Mouse (Mus musculus): ENCODE results near the gene Pikfyve. TPM values are rescaled to one million over a fixed set of nuclear protein-coding genes. Genes with fewer than 3 reads are reported as not detected.
A peak's percentile ranks its signal among the peaks of the same experiment; 100 is the strongest.

Gene Pikfyve
- 1 to 10 TPM; 5.1 to 5.5 TPM for total RNA-seq (2021)
- long read RNA-seq, experiment 1, partial matches to known transcripts = 0 of 3 reads
- long read RNA-seq, experiment 1, other reads (novel, unspliced or antisense) = 3 of 3 reads
- long read RNA-seq, experiment 2, partial matches to known transcripts = 2 of 3 reads
- long read RNA-seq, experiment 2, other reads (novel, unspliced or antisense) = 1 of 3 reads

DNA sequence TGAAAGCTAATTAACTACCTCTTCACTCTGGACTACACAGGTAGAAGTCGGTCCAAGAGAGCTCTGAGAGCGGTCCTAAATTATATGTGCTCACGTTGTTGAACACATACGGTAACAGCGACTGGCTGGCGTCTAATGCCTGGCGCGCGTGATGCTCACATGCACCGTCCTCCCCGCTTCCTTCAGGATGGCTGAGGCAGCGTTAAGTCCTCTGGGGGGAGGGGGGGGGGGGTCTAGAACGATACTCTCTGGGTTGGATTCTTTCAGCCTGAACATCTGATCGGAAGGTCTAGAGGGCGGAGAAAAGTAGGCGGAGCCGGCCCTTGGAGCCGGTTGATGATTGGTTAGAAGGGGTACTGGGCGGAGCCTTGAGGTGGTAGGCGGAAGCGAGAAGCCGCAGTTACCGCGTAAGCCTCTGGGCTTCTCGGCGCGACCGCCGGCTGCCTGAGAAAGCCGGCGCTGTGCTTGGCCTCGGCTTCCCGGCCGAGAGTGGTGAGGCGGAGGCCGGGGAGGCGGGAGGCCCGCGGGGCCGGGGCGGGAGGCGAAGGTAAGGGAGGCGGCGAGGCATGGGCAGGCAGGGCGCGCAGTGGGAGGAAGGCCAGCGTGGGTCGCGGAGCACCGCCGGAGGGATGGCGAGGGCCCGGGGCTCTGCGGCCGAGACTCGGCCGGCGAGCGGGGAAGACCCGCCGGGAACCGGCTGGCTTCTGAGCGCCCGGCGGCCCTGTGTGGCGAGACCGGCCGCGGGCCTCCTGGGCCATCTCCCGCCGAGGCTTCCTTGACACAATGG is at the start of gene Pikfyve, which contains the start of gene Idh1:
TSS of gene Pikfyve (plus strand) at position 397 of the 787 bp plus-strand sequence.
TSS of gene Idh1 (minus strand) at position 214 of the 787 bp plus-strand sequence.
- peak; percentile 98 for DNase-seq (ENCODE audit: low spot score)

DNA sequence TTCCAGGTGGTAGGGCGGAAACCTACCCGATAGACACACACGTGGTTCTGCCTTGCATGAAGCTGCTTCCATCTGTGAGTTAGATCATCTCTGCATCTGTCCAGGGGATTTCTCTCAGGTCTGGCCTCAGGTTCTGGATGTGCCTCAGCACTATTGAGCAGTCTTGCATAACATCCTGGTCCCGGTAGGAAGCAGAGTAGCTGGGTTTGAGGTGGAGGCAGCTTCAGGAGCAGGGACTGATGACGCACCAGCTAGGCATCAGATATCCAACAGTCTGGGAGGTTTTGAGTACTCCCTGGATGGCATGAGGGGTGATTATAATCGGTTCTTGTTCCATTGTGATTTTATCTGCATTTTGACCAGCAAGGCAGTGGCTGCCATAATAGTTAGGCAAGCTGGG is 48.9 kb upstream of the Pikfyve start:
- no peak for DNase-seq (ENCODE audit: low spot score)

DNA sequence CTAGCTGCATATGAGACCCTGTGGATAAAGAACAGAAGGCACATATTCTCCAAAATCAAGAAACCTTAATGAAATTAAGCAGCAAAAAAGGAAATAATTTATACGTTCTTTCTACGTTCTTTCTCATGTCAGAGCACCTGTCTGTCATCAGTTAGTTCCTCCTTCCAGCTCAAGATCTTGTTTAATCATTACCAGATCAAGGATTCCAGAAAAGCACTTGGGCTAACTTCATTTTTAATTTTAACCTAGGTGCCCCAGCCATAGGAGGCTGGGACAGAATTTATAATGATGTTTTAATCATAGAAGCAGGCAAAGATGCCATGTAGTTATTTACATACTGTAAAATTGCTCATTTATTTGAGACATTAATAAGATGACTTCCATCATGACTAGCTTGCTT is 41.7 kb upstream of the Pikfyve start:
- no peak for DNase-seq (ENCODE audit: low spot score)

DNA sequence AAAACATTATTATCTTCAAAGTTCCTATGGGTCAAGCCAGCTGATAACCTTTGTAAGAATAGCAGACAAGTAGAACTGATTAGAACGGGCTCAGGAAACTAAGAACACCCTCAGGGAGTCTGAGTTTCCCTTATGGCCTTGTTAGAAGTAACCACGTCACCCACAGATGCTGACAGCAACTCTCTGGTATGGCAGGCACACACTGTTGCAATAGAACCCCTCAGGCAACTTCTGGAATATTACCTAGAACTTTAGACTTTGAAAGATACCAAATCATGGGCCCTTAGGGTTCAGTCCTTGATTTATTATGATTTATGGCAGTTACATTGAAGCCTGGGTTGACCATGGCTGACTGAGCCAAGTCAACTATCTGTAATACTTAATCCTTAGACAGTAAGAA is 39.9 kb upstream of the Pikfyve start:
- no peak for DNase-seq (ENCODE audit: low spot score)

DNA sequence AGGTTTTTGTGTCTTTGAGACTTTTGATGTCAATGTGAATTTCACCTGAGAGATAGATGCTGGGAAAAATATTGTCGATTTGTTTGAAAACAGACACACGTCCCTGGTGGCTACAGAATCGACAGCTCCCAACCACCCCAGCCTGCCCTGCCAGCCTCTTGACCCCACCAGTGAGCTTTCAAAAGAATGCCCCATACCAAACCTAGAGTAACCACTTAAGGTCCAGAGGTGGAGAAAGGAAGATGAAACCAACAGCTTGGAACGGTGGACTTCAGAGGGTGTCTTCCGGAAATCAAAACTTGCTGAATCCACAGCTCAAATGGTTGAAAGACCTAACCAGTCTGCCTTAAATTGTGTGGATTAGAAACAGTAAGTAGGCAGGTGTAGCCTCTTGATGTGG is 39.2 kb upstream of the Pikfyve start:
- no peak for DNase-seq (ENCODE audit: low spot score)

DNA sequence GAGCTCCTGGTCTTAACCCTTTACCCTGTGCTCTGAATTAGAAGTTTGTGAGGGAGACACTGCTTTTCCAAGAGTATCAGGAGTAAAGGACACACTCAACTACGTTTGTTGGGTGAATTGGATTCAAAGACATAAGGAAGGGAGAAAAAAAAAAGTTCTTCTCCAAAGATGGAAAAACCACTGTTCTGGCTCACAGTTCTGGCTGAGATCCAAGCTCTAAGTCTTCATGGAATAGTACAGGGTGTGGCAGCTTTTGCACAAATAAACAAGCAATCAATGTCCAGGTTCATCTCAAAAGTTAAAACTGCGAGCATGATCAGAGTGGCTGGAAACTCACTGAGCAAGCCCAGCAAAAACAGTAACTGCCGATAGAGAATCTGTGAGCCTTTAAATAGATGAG is 38.5 kb upstream of the Pikfyve start:
- no peak for DNase-seq (ENCODE audit: low spot score)

DNA sequence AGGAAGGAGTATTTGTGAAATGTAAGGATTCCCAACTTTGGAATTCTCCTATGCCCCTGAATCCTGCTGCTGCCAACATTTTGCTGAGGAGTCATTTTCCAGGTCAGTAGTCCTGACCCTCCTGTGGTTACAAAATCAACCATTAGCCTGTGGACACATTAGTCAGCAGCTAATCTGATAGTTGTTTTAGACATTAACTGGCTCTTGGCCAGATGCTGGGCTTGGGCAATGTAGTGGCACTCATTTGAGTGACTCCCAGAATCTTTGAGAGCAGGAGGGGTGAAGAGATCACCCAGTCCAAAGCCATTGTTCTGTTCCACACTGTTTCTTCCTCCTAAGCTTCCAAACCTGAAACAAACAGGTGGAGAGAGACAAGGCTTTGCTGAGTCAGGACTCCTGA is 31.7 kb upstream of the Pikfyve start:
- no peak for DNase-seq (ENCODE audit: low spot score)

DNA sequence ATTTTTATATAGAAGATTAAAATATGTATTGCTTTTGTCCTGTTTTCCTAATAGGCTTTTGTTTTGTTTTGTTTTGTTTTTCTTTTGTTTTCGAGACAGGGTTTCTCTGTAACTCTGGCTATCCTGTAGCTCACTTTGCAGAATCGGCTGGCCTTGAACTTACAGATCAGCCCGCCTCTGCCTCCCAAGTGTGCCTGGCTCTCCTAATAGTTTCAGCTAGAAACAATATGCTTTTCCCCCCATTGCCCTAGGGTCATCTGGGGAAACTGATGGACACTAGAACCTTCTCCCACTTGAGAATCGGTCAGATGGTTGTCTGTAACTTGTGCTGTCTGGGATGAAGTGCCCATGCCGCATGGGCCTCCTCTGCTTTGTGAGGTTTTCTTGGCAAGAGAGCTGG is 30.4 kb upstream of the Pikfyve start:
- DNase-seq (ENCODE audit: low spot score) = no peak

DNA sequence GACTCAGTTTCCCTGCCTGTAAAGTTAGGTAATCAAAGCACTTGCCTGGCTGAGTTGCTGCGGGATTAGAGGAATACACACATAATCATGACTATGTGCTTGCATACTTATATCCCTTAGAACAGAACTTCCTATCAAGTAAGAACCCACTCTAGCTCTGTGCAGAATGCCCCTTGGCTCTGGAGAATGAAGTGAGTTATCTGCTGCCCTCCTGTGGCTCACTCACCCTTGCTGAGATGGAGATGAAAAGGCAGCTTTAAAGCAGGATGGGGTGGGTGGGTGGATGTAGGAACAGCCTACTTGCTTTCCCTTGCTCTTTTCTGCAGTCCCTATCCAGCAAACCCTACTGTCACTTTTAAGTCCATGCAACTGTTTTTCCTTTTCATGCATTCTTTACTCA is 24.3 kb upstream of the Pikfyve start:
- DNase-seq (ENCODE audit: low spot score) = no peak

DNA sequence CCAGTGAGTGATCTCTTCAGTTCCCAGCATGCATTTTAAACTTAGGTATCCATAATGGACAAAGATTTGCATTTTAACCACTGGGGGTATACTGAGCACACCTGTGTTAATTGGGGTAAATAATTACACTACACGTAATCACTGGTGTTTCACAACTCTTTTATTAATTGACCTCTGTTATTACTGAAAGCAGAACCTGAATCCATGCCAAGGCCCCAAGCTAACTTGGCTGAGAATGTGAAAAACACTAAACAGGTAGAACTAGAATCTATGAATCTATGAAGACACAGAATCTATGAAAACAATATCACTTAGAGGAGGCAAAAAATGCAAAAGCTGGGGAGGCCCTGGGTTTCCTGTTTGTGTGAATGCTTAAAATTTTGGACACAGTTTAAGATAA is 19.0 kb upstream of the Pikfyve start:
- no peak for DNase-seq (ENCODE audit: low spot score)

DNA sequence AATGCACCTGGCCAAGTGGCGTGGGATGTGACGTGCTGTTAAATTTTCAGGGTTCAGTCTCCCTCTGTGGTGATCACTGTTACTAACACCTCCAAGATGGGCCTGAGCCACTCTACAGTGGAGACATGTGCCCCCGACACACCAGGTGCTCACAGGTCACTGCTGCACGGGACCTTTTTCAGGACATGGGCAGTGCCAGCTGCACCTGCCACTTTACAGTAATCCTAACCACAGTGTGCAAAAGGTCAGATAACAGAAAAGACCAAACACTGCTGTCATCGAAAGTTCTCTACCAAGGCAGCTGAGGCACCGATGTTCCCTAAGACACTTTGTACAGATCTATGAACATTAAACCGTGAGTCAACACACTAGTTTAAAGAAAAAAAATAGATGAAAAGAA is 16.9 kb upstream of the Pikfyve start:
- DNase-seq (ENCODE audit: low spot score) = no peak

DNA sequence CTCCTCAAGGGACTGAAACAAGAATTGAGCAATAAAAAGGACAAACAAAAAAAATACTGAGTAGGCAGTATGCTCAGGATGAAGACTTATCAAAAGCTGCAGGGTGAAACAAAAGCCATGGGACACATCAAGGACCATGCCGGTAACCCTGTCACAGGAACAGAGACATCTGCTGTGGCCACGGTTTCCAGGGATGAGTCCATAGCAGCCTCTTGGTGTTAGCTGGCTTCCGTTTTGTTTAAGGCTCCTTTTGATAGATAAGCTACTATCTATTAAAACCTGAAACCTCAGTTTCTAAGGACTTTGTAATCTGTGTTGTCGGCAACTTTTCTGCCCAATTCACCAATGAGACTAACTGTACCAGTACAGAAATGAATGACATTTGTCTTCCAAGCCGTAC is 16.5 kb upstream of the Pikfyve start:
- DNase-seq (ENCODE audit: low spot score) = no peak

DNA sequence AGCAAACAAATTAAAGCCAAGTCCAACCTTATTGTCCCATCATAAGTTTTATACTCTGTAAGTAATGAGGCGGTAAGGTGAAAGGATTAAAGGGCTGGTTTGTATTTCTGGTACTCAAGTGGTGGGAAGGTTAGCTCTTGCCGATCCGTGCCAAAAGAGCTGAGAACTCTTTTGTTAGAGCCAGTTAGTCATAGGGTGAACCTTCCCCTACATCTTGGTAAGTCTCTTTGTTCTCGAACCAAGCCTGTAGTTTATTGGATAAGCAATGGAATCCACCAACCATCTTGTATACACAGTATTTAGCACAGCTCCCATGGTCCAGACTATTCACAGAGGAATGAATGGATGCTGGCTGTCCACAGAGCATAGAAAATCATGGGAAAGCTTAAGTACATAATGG is 14.9 kb upstream of the Pikfyve start:
- no peak for DNase-seq (ENCODE audit: low spot score)

DNA sequence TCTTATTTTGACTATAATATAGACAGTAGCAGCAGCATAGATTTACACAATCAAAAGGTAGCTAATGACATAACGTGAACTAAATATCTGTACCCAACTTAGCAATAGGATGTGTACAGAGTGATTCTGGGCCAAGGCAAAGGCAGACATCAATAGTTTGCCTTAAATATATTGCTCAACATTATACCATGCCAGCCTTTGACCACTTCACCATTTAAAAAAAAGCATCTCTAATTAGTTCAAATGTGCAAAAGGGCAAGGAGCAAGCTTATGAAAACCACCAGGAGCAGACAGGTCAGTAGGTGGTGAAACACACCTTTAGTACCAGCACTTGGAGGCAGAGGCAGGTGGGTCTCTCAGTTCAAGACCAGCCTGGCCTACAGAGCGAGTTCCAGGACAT is 12.8 kb upstream of the Pikfyve start:
- DNase-seq (ENCODE audit: low spot score) = no peak

DNA sequence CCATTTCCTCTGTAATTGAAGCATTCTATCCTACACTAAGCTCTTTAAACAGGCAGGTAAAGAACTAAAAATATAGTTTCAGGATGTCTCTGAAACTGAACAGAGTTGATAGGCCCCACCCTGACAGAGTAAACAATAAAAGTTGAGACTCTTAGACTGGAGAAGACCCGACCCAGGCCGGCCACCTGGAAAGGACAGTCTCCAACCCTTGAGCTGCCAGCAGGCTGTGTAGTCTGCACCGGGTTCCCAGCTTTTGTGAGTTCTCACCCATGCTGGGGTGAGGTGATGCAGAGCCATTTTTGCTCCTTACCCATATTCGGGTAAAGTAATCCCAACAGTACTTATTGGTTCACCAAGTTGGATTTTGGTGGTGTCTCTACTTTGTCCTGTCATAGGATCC is 10.3 kb upstream of the Pikfyve start:
- DNase-seq (ENCODE audit: low spot score) = no peak

DNA sequence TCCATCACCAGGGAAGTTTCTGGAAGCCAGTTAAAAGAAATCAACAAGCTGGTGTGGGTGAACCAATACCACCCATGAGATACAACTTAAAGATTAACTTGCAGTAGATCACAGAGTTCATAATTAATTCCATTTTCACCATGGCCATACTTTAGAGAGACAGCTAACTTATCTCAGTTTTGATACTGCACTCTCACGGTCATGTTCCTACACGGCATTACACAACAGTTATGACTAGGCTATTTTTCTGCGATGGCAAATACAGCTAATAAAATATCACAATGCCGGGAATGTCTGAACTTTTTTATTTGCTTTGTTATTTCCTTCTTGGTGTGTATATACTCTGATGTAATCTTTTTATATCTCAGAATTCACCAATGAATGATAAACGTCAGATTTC is 9.6 kb upstream of the Pikfyve start:
- DNase-seq (ENCODE audit: low spot score) = peak; percentile 26

DNA sequence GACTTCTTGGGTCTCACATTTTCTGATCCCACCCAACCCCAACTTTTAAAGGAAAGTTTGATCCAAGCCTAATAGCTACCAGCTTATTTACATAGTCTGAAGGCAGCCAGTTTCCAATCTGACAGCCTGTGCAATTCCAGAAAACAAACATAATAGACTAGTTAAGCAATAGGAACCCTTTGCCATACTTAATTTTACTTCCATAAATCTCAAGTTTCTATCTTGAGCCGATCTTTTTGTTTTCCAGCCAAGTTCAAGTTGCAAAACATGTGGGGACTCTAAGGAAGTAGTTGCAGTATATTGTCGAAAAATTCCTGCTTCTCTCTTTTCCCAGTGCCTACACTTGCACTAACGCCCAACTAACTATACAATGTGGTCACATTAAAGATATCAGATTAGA is 9.0 kb upstream of the Pikfyve start:
- peak; percentile 24 for DNase-seq (ENCODE audit: low spot score)

DNA sequence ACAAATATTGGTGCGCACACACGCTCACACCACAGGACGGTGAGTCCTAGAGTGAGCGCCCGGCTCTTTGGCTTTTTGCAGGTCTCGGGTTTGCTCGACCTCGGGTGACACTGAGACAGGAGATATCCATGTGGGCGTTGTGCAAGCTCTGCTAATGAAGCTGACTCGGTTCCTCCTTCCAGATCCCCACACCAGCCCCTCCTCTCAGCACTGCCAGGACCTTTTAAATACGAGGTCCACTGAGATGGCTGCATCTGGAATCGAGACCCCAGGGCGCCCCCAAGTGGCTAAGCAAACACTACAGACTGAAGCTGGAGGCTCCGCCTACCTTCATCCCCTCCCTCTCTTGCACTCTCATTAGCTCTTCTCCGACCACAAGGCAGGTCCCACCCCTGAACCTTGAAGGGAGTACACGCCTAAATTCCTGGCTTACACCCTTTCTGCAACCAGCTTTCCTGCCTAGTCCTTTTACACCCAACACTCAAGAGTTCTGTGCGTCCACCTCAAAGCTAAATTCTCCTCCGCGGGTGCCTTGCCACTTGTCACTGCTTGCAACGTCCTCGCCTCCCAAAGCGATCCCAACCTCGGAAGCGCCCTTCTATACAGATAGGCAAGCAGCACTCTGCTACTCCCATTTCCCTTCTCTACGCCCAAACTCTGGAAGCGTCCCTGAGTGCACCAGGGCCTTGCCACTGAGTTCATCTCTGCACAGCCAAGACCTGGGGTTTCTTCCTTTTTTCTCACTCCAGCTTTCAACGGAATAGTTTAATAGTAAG is 8.2 kb upstream of the Pikfyve start:
- peak; percentile 98 for DNase-seq (ENCODE audit: low spot score)

DNA sequence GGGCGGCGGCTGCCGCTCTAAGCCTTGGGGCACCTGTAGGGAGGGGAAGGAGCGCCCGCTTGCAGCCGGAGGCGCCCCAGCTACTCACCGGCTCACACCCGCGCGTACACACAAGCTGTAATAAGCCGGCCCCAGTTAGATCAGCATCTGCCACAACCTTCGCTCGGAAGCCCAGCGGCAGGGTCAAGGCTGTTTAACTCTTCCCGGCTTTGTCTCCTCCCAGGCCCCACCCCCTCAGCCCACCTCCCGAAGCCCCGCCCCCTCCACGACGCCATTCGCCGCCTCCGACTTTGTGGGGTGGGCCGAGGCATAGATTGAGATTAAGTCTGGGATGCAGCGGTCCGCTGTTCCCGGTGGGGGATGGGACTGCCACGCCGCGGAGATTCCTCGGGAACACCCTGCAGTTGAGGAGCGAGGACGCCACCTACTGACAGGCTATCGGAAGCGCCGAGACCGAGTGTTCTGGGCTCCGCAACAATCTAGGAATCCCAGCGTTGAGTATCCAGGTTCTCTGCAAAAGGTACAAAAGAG is 7.5 kb upstream of the Pikfyve start:
- peak; percentile 98 for DNase-seq (ENCODE audit: low spot score)

DNA sequence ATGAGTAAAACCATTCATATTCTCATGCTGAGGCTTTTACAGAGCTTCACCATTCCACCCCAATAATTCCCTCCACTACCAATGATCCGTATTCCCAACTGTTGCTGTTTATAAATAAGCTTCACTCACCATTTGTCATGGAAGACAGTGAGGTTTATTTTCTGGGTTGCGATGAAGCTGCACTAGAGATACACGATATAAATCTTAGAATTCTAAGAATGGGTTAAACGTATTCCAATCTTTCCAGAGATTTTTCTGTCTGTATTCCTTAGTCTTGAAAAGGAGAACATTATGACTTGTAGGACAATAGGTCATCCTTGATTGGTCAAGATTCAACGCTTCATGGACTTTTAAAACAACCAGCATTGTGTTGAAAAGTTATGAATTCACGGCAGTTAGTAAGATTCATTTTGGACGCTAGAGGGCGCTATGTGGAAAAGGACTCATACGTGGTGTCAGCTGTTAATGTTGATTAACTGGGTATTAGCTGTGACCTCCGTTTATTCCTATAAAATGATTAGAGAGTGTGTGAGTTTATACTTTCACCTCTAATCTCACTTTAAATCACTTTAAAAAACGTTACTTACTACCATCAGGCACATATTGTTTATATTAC is 6.7 kb upstream of the Pikfyve start:
- DNase-seq (ENCODE audit: low spot score) = peak; percentile 82

DNA sequence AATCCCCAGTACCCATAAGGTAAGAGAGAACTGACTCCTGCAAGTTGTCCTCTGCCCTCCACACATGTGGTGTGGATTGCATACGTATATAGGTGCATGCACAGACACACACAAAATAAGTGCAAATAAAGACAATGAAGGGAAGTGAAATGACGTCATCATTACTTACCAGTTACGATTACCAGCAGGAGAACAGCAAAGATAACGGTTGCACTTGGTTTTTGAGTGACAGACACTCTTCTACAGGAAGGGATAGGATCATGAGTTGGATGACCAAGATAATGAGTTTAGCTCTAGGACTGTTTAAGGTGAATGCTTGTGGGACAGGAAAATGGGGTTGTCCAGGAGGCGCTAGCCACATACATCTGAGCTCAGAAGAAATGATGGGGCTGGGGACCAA is 5.0 kb upstream of the Pikfyve start:
- DNase-seq (ENCODE audit: low spot score) = no peak

DNA sequence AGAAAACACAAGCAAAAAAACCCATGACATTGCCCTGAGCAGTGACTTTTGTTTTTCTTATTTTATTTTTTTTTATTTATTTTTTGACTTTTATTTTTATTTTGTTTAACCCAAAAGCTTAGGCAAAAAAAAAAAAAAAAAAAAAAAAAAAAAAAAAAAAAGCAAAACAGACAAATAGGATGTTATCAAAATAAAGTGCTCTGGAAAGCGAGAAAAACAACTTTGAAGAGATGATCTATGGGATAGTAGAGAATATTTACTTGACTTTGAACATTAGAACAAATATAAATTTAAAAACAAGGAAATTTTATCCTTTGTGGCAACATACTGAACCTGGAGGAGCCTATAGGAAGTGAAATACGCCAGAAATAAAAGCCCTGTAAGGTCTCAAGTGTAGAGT is 2.5 kb upstream of the Pikfyve start:
- DNase-seq (ENCODE audit: low spot score) = no peak
